Mouse (Mus musculus) midbrain, postnatal 0 days (tissue): ENCODE results near the gene Fam83d. TPM values are rescaled to one million over a fixed set of nuclear protein-coding genes. Genes with fewer than 3 reads are reported as not detected.

Experiments
- ATAC-seq: fragments of 200-750 bp; cut with Nextera tagmentation; 2 replicates; pipeline ENCODE4 v1.8.0; 2017; ENCODE audit warnings: moderate number of reproducible peaks, mild to moderate bottlenecking, moderate TSS enrichment, moderate library complexity; ENCODE audit not compliant: low FRiP score
- DNase-seq: peaks from one replicate; pipeline ENCODE4 v3.0.0-alpha.2; 2015; ENCODE audit warnings: low spot score
- H3K27ac ChIP-seq: fragments of 300-500 bp; sonication (generic); 2 replicates; pipeline ENCODE4 v1.5.1; 2014; ENCODE audit warnings: low read depth, mild to moderate bottlenecking, low read length, mixed read lengths
- H3K27me3 ChIP-seq: fragments of 300-500 bp; sonication (generic); 2 replicates; pipeline ENCODE4 v1.6.1; 2014; ENCODE audit warnings: low read length, control low read depth, mixed read lengths; ENCODE audit not compliant: insufficient read depth
- H3K36me3 ChIP-seq: fragments of 300-500 bp; sonication (generic); 2 replicates; pipeline ENCODE4 v1.6.1; 2014; ENCODE audit warnings: low read length, control low read depth, mixed read lengths; ENCODE audit not compliant: insufficient read depth
- H3K4me1 ChIP-seq: fragments of 300-500 bp; sonication (generic); 2 replicates; pipeline ENCODE4 v1.6.1; 2014; ENCODE audit warnings: mild to moderate bottlenecking, control low read depth, antibody characterized with exemption, low read length, mixed read lengths; ENCODE audit not compliant: insufficient read depth
- H3K4me2 ChIP-seq: fragments of 300-500 bp; sonication (generic); 2 replicates; pipeline ENCODE4 v1.6.1; 2014; ENCODE audit warnings: low read depth, mild to moderate bottlenecking, low read length, mixed read lengths; ENCODE audit not compliant: poor library complexity, severe bottlenecking
- H3K4me3 ChIP-seq: fragments of 300-500 bp; sonication (generic); 2 replicates; pipeline ENCODE4 v1.5.1; 2014; ENCODE audit warnings: low read depth, mild to moderate bottlenecking, low read length, moderate library complexity
- H3K9ac ChIP-seq: fragments of 300-500 bp; sonication (generic); replicated peaks from 2 replicates; pipeline ENCODE4 v1.6.1; 2014; ENCODE audit warnings: mild to moderate bottlenecking, low read length, moderate library complexity, mixed read lengths; ENCODE audit not compliant: poor library complexity, severe bottlenecking
- H3K9me3 ChIP-seq: fragments of 300-500 bp; sonication (generic); 2 replicates; pipeline ENCODE4 v1.6.1; 2016; ENCODE audit warnings: low read length, control low read depth
- CTCF ChIP-seq: IDR thresholded peaks from 2 replicates; pipeline ENCODE4 v1.5.1; 2016; ENCODE audit warnings: antibody characterized with exemption, mild to moderate bottlenecking
- WGBS: fragments of 180-500 bp; shearing (Covaris S2); extraction: QIAGEN DNeasy Blood & Tissue Kit; methylation state at CpG from one replicate; pipeline ENCODE4 v1.1.7; 2014; 5-methylcytosine and 5-hydroxymethylcytosine counted together
- polyA plus RNA-seq: library from polyadenylated mRNA; unstranded; fragments of >200 nt; fragmentation: Nextera tagmentation; extraction: Ambion mirVana; gene quantifications from 2 replicates; pipeline ENCODE4 v1.2.1, GENCODE M21; 2015
- total RNA-seq: library from RNA; depleted of rRNA; stranded (reverse); fragments of >200 nt; gene quantifications from 2 replicates; pipeline ENCODE4 v1.2.3, GENCODE M21; 2014

Gene Fam83d
- total and polyA plus RNA-seq, 2 experiments from 2014 or later = 3.8 to 6.6 TPM

GRCm38 (mm10) chr2:158749366-158749765 is 18.5 kb upstream of the Fam83d start:
- DNase-seq (no peak), ATAC-seq (no peak)
- H3K4me1 ChIP-seq = no peaks in the 10 kb centered on the region; the same call in 1 of the 2 replicates
- H3K36me3 ChIP-seq = peaks cover 22% of the 10 kb centered on the region
- no peak overlapping the region for H3K4me3 ChIP-seq
- TF ChIP-seq CTCF = no peak
- no peak overlapping the region for H3K4me2 ChIP-seq
- no peaks in the 10 kb centered on the region for H3K27me3 ChIP-seq
- no peaks in the 10 kb centered on the region for H3K9me3 ChIP-seq
- no peak overlapping the region for H3K9ac ChIP-seq
- no peak overlapping the region for H3K27ac ChIP-seq
- 81% methylated on average over 9 of the region's 9 CpGs for WGBS

- TF ChIP-seq CTCF = no peak
- Histone ChIP-seq H3K4me3 (no peak overlapping the region), H3K9me3 (no peaks in the 10 kb centered on the region), H3K36me3 (peaks cover 53% of the 10 kb centered on the region), H3K27me3 (no peaks in the 10 kb centered on the region), H3K4me1 (no peaks in the 10 kb centered on the region), H3K27ac (no peak overlapping the region), H3K9ac (no peak overlapping the region), H3K4me2 (no peak overlapping the region)
- ATAC-seq (no peak), DNase-seq (no peak)
- 78% methylated on average over 2 of the region's 2 CpGs for WGBS
Observed at GRCm38 (mm10) chr2:158760231-158760630, 7.7 kb upstream of the Fam83d start.

DNA sequence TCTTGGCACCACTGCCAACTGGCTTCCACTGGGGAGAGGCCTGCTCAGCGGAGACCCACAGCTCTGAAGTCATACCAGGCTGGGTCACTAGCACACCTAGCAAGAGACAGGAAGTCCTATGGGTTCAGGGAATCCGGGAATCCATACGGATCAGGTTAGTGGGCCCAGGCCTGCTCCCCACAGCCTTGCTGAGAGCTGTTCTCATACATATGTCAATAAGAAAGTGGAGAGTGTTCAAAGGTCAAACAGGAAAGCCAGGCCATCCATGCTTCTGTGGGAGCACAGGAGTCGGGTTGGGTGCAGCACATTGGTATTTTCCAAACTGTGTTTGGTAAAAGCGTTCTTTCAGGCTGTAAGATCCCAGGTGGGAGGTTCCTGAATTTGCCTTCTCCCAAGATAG is 5.6 kb upstream of the Fam83d start:
- Histone ChIP-seq H3K9me3 (no peaks in the 10 kb centered on the region), H3K4me2 (no peak overlapping the region), H3K4me1 (no peaks in the 10 kb centered on the region), H3K27me3 (no peaks in the 10 kb centered on the region), H3K4me3 (no peak overlapping the region), H3K9ac (no peak overlapping the region), H3K36me3 (peaks cover 33% of the 10 kb centered on the region), H3K27ac (no peak overlapping the region)
- no peak for TF ChIP-seq CTCF
- no peak for ATAC-seq
- no peak for DNase-seq
- WGBS = 86% methylated on average over 5 of the region's 5 CpGs

- Histone ChIP-seq H3K27ac (no peak overlapping the region), H3K27me3 (no peaks in the 10 kb centered on the region), H3K9me3 (no peaks in the 10 kb centered on the region), H3K4me2 (peak overlapping the region; percentile 91), H3K4me1 (no peaks in the 10 kb centered on the region; the same call in 1 of the 2 replicates), H3K9ac (no peak overlapping the region; the same call in 1 of the 2 replicates), H3K4me3 (peak overlapping the region; percentile 46), H3K36me3 (no peaks in the 10 kb centered on the region)
- DNase-seq = no peak
- peak; percentile 14; the same call in 1 of the 2 replicates for ATAC-seq
- WGBS = under 1% methylated on average over 29 of the region's 37 CpGs
- TF ChIP-seq CTCF = no peak
Observed at GRCm38 (mm10) chr2:158768350-158768749, 457 bp downstream of the Fam83d start.

- H3K4me1 ChIP-seq = no peaks in the 10 kb centered on the region; the same call in 1 of the 2 replicates
- no peak for DNase-seq
- no peak overlapping the region for H3K27ac ChIP-seq
- H3K27me3 ChIP-seq = no peaks in the 10 kb centered on the region
- peak overlapping the region; percentile 91 for H3K4me2 ChIP-seq
- no peak overlapping the region for H3K9ac ChIP-seq
- ATAC-seq = no peak
- TF ChIP-seq CTCF = no peak
- H3K36me3 ChIP-seq = no peaks in the 10 kb centered on the region
- H3K9me3 ChIP-seq = no peaks in the 10 kb centered on the region
- WGBS = 6% methylated on average over 5 of the region's 5 CpGs
- peak overlapping the region; percentile 46 for H3K4me3 ChIP-seq
Observed at GRCm38 (mm10) chr2:158768771-158769170, 878 bp downstream of the Fam83d start.

- Histone ChIP-seq H3K4me2 (no peak overlapping the region; the same call in 1 of the 2 replicates), H3K27me3 (no peaks in the 10 kb centered on the region), H3K4me1 (no peaks in the 10 kb centered on the region; the same call in 1 of the 2 replicates), H3K9ac (no peak overlapping the region), H3K9me3 (no peaks in the 10 kb centered on the region), H3K36me3 (no peaks in the 10 kb centered on the region), H3K27ac (no peak overlapping the region), H3K4me3 (no peak overlapping the region)
- 36% methylated on average over 13 of the region's 13 CpGs for WGBS
- DNase-seq (peak; percentile 53), ATAC-seq (no peak)
- no peak for TF ChIP-seq CTCF
Observed at GRCm38 (mm10) chr2:158770126-158770757, 2.3 kb downstream of the Fam83d start.
